Mouse (Mus musculus) MEL (cell line): ENCODE results near the gene Mylpf. TPM values are rescaled to one million over a fixed set of nuclear protein-coding genes. Genes with fewer than 3 reads are reported as not detected.
"Not testable (repeated sequence)": the region's sequence is repeated elsewhere in the genome, so short reads cannot be mapped to it uniquely, and the experiment has no call there.

Experiments
- DNase-seq: peaks from one replicate; pipeline ENCODE4 v3.0.0; 2011; ENCODE audit warnings: low read depth, low spot score
- H3K27ac ChIP-seq: 2 replicates; pipeline ENCODE4 v1.5.1; 2012; ENCODE audit warnings: low read depth, mild to moderate bottlenecking, control low read depth, low read length, moderate library complexity; ENCODE audit not compliant: control insufficient read depth
- H3K27me3 ChIP-seq, 2 experiments: fragments of 150-350 bp in 1 of 2; sonication (generic) in 1 of 2; 2 replicates each; pipeline ENCODE4 v1.6.1; 2012; ENCODE audit warnings: low read length in 2 of 2, mild to moderate bottlenecking in 2 of 2, improper control_type of control experiment in 1 of 2, moderate library complexity in 1 of 2; ENCODE audit not compliant: insufficient read depth in 2 of 2, control insufficient read depth in 1 of 2
- H3K36me3 ChIP-seq, 2 experiments: 2 replicates each; pipeline ENCODE4 v1.6.1; 2012 to 2014; ENCODE audit warnings: low read length in 2 of 2, improper control_type of control experiment in 1 of 2, inconsistent platforms in 1 of 2, mild to moderate bottlenecking in 1 of 2; ENCODE audit not compliant: insufficient read depth in 2 of 2, control insufficient read depth in 1 of 2
- H3K4me1 ChIP-seq, 2 experiments: fragments of 150-350 bp in 1 of 2; sonication (generic) in 1 of 2; 2 replicates each; pipeline ENCODE4 v1.6.1; 2012; ENCODE audit warnings: low read length in 2 of 2, improper control_type of control experiment in 1 of 2, mild to moderate bottlenecking in 1 of 2; ENCODE audit not compliant: insufficient read depth in 2 of 2, control insufficient read depth in 1 of 2
- H3K4me3 ChIP-seq, 2 experiments: fragments of 150-350 bp in 1 of 2; sonication (generic) in 1 of 2; 2 replicates each; pipeline ENCODE4 v1.5.1; 2012; ENCODE audit warnings: low read depth in 2 of 2, low read length in 2 of 2, mild to moderate bottlenecking in 2 of 2, moderate library complexity in 2 of 2, control low read depth in 1 of 2, improper control_type of control experiment in 1 of 2; ENCODE audit not compliant: control insufficient read depth in 1 of 2, insufficient read depth in 1 of 2
- H3K79me2 ChIP-seq: 2 replicates; pipeline ENCODE4 v1.6.1; 2012; ENCODE audit warnings: mild to moderate bottlenecking, low read length, moderate library complexity; ENCODE audit not compliant: control insufficient read depth, poor library complexity, insufficient read depth
- H3K9ac ChIP-seq: 2 replicates; pipeline ENCODE4 v1.6.1; 2012; ENCODE audit warnings: low read depth, mild to moderate bottlenecking, control low read depth, low read length, moderate library complexity; ENCODE audit not compliant: control insufficient read depth, poor library complexity, severe bottlenecking
- H3K9me3 ChIP-seq: fragments of 150-350 bp; sonication (generic); replicated peaks from 2 replicates; pipeline ENCODE4 v1.6.1; 2012; ENCODE audit warnings: mild to moderate bottlenecking, low read length, improper control_type of control experiment, moderate library complexity; ENCODE audit not compliant: insufficient read depth
- BHLHE40 ChIP-seq: IDR thresholded peaks from 2 replicates; pipeline ENCODE4 v1.6.1; 2012; ENCODE audit warnings: low read depth, mild to moderate bottlenecking, inconsistent platforms, low read length, improper control_type of control experiment, borderline replicate concordance
- CHD1 ChIP-seq: IDR thresholded peaks from 2 replicates; pipeline ENCODE4 v1.6.1; 2012; ENCODE audit warnings: low read depth, mild to moderate bottlenecking, inconsistent platforms, low read length, improper control_type of control experiment
- CTCF ChIP-seq, 3 experiments: IDR thresholded peaks in 2 of 3; conservative IDR thresholded peaks in 1 of 3; 2 replicates each; pipeline ENCODE4 v1.5.1; 2011 to 2012; ENCODE audit warnings: low read length in 3 of 3, low read depth in 2 of 3, mild to moderate bottlenecking in 2 of 3, improper control_type of control experiment in 1 of 3, inconsistent platforms in 1 of 3, mixed read lengths in 1 of 3, moderate library complexity in 1 of 3; ENCODE audit not compliant: control insufficient read depth in 1 of 3, insufficient read depth in 1 of 3, poor library complexity in 1 of 3, severe bottlenecking in 1 of 3
- E2F4 ChIP-seq: IDR thresholded peaks from 2 replicates; pipeline ENCODE4 v1.6.1; 2011; ENCODE audit warnings: low read depth, low read length, improper control_type of control experiment, borderline replicate concordance
- ELF1 ChIP-seq: IDR thresholded peaks from 2 replicates; pipeline ENCODE4 v1.6.1; 2014; ENCODE audit warnings: low read depth, mild to moderate bottlenecking, inconsistent platforms, low read length, improper control_type of control experiment, moderate library complexity
- EP300 ChIP-seq, 2 experiments: IDR thresholded peaks; 2 replicates each; pipeline ENCODE4 v1.6.1; 2011; ENCODE audit warnings: improper control_type of control experiment in 2 of 2, low read length in 2 of 2, low read depth in 1 of 2, mild to moderate bottlenecking in 1 of 2
- ETS1 ChIP-seq: IDR thresholded peaks from 2 replicates; pipeline ENCODE4 v1.6.1; 2012; ENCODE audit warnings: low read depth, mild to moderate bottlenecking, inconsistent platforms, low read length, improper control_type of control experiment, moderate library complexity
- GATA1 ChIP-seq: IDR thresholded peaks from 2 replicates; pipeline ENCODE4 v1.6.1; 2011; ENCODE audit warnings: low read depth, low read length, improper control_type of control experiment
- HCFC1 ChIP-seq: IDR thresholded peaks from 2 replicates; pipeline ENCODE4 v1.6.1; 2012; ENCODE audit warnings: low read depth, mild to moderate bottlenecking, inconsistent platforms, low read length, improper control_type of control experiment, moderate library complexity
- JUND ChIP-seq: IDR thresholded peaks from 2 replicates; pipeline ENCODE4 v1.6.1; 2011; ENCODE audit warnings: low read depth, mild to moderate bottlenecking, improper control_type of control experiment, low read length
- KAT2A ChIP-seq: conservative IDR thresholded peaks from 2 replicates; pipeline ENCODE4 v1.6.1; 2012; ENCODE audit warnings: low read depth, low read length, improper control_type of control experiment, inconsistent platforms
- MAX ChIP-seq: IDR thresholded peaks from 2 replicates; pipeline ENCODE4 v1.6.1; 2011; ENCODE audit warnings: low read length, improper control_type of control experiment
- MEF2A ChIP-seq: IDR thresholded peaks from 2 replicates; pipeline ENCODE4 v1.6.1; 2014; ENCODE audit warnings: low read depth, mild to moderate bottlenecking, inconsistent platforms, low read length, improper control_type of control experiment; ENCODE audit not compliant: poor library complexity, insufficient replicate concordance, severe bottlenecking; ENCODE audit errors: extremely low read depth
- MXI1 ChIP-seq: IDR thresholded peaks from 2 replicates; pipeline ENCODE4 v1.6.1; 2011; ENCODE audit warnings: mild to moderate bottlenecking, low read depth, low read length, improper control_type of control experiment
- MYB ChIP-seq: IDR thresholded peaks from 2 replicates; pipeline ENCODE4 v1.6.1; 2011; ENCODE audit warnings: mild to moderate bottlenecking, low read depth, low read length, improper control_type of control experiment
- MYC ChIP-seq: IDR thresholded peaks from 2 replicates; pipeline ENCODE4 v1.6.1; 2011; ENCODE audit warnings: low read depth, mild to moderate bottlenecking, low read length, improper control_type of control experiment, moderate library complexity
- NELFE ChIP-seq: IDR thresholded peaks from 2 replicates; pipeline ENCODE4 v1.6.1; 2011; ENCODE audit warnings: low read depth, low read length, improper control_type of control experiment
- NRF1 ChIP-seq: IDR thresholded peaks from 2 replicates; pipeline ENCODE4 v1.6.1; 2014; ENCODE audit warnings: low read depth, mild to moderate bottlenecking, inconsistent platforms, low read length, improper control_type of control experiment, moderate library complexity; ENCODE audit not compliant: poor library complexity, insufficient read depth, severe bottlenecking
- POLR2A ChIP-seq, 2 experiments: IDR thresholded peaks; 2 replicates each; pipeline ENCODE4 v1.6.1; 2011 to 2012; ENCODE audit warnings: low read length in 2 of 2, mild to moderate bottlenecking in 2 of 2, control low read depth in 1 of 2, improper control_type of control experiment in 1 of 2, low read depth in 1 of 2, moderate library complexity in 1 of 2; ENCODE audit not compliant: control insufficient read depth in 1 of 2, insufficient read depth in 1 of 2, poor library complexity in 1 of 2
- RAD21 ChIP-seq: IDR thresholded peaks from 2 replicates; pipeline ENCODE4 v1.6.1; 2011; ENCODE audit warnings: mild to moderate bottlenecking, low read depth, low read length, improper control_type of control experiment
- RCOR1 ChIP-seq: IDR thresholded peaks from 2 replicates; pipeline ENCODE4 v1.6.1; 2012; ENCODE audit warnings: low read depth, mild to moderate bottlenecking, inconsistent platforms, low read length, improper control_type of control experiment
- SMC3 ChIP-seq: IDR thresholded peaks from 2 replicates; pipeline ENCODE4 v1.6.1; 2011; ENCODE audit warnings: low read depth, low read length, improper control_type of control experiment
- TAL1 ChIP-seq: IDR thresholded peaks from 2 replicates; pipeline ENCODE4 v1.6.1; 2012; ENCODE audit warnings: mild to moderate bottlenecking, inconsistent platforms, low read length, moderate library complexity, mixed read lengths
- TBP ChIP-seq: IDR thresholded peaks from 2 replicates; pipeline ENCODE4 v1.8.0; 2011; ENCODE audit warnings: low read depth, low read length, improper control_type of control experiment
- UBTF ChIP-seq: IDR thresholded peaks from 2 replicates; pipeline ENCODE4 v1.6.1; 2012; ENCODE audit warnings: low read depth, mild to moderate bottlenecking, inconsistent platforms, low read length, improper control_type of control experiment, moderate library complexity, borderline replicate concordance; ENCODE audit not compliant: insufficient read depth
- USF1 ChIP-seq: IDR thresholded peaks from 2 replicates; pipeline ENCODE4 v1.6.1; 2014; ENCODE audit warnings: low read depth, mild to moderate bottlenecking, inconsistent platforms, low read length, improper control_type of control experiment, moderate library complexity
- USF2 ChIP-seq, 2 experiments: IDR thresholded peaks; 2 replicates each; pipeline ENCODE4 v1.6.1; 2011 to 2012; ENCODE audit warnings: improper control_type of control experiment in 2 of 2, low read length in 2 of 2, borderline replicate concordance in 1 of 2, inconsistent platforms in 1 of 2, low read depth in 1 of 2, mild to moderate bottlenecking in 1 of 2; ENCODE audit not compliant: insufficient read depth in 1 of 2
- ZKSCAN1 ChIP-seq: IDR thresholded peaks from 2 replicates; pipeline ENCODE4 v1.6.1; 2012; ENCODE audit warnings: low read depth, mild to moderate bottlenecking, inconsistent platforms, low read length, improper control_type of control experiment, moderate library complexity
- ZNF384 ChIP-seq: IDR thresholded peaks from 2 replicates; pipeline ENCODE4 v1.6.1; 2012; ENCODE audit warnings: low read depth, mild to moderate bottlenecking, inconsistent platforms, low read length, improper control_type of control experiment
- polyA plus RNA-seq, 2 experiments: library from polyadenylated mRNA; stranded (reverse) in 1 of 2; unstranded in 1 of 2; fragments of >175 nt in 1 of 2; fragments of >200 nt in 1 of 2; gene quantifications; 2 replicates each; pipeline versions ENCODE4 v1.2.1 to v1.2.4; 2012; ENCODE audit warnings: low replicate concordance in 2 of 2, low read depth in 1 of 2; ENCODE audit not compliant: insufficient read length in 2 of 2, insufficient read depth in 1 of 2, missing spikeins in 1 of 2
- total RNA-seq: library from RNA; depleted of rRNA; stranded (reverse); fragments of 300-350 nt; gene quantifications from 2 replicates; pipeline ENCODE4 v1.2.3, GENCODE M21; 2012

Gene Mylpf
- total and polyA plus RNA-seq, 3 experiments, result 9.1 to 11.2 TPM; not detected in 1

GRCm38 (mm10) chr7:127181724-127182123 is 27.0 kb upstream of the Mylpf start:
- peak overlapping the region; percentile 92; the same call in 1 of the 2 replicates for H3K27ac ChIP-seq
- peaks cover 0 to 53% of the 10 kb centered on the region in 2 experiments; a peak in 2 of 4 replicates for H3K36me3 ChIP-seq
- DNase-seq, result peak; percentile 75
- H3K9ac ChIP-seq, H3K4me3 ChIP-seq, H3K27me3 ChIP-seq, H3K9me3 ChIP-seq, H3K79me2 ChIP-seq: not testable (repeated sequence)
- peaks cover 36 to 51% of the 10 kb centered on the region in 2 experiments for H3K4me1 ChIP-seq
- TF ChIP-seq MXI1 (peak; percentile 94), MYC (peak; percentile 61), RAD21 (peak; percentile 40), SMC3 (peak; percentile 36), USF1 (peak; percentile 42; the same call in 1 of the 2 replicates), MAX (peak; percentile 46), CTCF (IDR thresholded peaks at IDR 0.05 in 2 of 3, conservative IDR thresholded peaks at IDR 0.05 in 1 of 3; ENCODE audit: control insufficient read depth in 1 of 3, insufficient read depth in 1 of 3, low read depth in 2 of 3, low read length in 3 of 3, poor library complexity in 1 of 3, severe bottlenecking in 1 of 3) (peak; percentile 24 to 50 (median 39); a peak in 5 of 6 replicates)

DNA sequence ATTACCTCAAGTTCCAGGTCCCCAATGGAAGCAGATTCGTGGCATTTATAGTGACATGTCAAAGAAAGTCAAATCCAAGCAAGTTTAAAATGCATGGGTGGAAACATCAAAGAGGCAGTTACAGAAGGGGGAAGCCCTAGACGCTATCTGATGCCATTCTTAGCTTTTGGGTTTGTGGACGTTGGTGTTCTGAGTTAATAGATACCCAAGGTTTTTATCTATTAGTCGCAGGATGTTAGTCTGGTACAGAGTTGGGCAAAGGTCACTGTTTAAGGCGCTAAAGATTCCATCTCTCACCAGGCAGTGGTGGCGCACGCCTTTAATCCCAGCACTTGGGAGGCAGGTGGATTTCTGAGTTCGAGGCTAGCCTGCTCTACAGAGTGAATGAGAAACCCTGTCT is 25.3 kb upstream of the Mylpf start:
- Histone ChIP-seq H3K9me3 (no peaks in the 10 kb centered on the region), H3K4me3 (no peak overlapping the region), H3K79me2 (no peaks in the 10 kb centered on the region; the same call in 1 of the 2 replicates), H3K9ac (peak overlapping the region; percentile 58), H3K27me3 (no peaks in the 10 kb centered on the region), H3K36me3 (peaks cover 0 to 50% of the 10 kb centered on the region in 2 experiments; a peak in 2 of 4 replicates), H3K4me1 (peaks cover 36 to 45% of the 10 kb centered on the region in 2 experiments), H3K27ac (peak overlapping the region; percentile 92)
- DNase-seq, result peak; percentile 91
- TF ChIP-seq MEF2A, result peak; percentile 87; the same call in 1 of the 2 replicates
- peak; percentile 92 for TF ChIP-seq TAL1
- TF ChIP-seq NRF1, result no peak
- TF ChIP-seq RCOR1, result peak; percentile 96
- TF ChIP-seq ZNF384, result no peak
- TF ChIP-seq UBTF, result no peak
- no peak for TF ChIP-seq USF1
- TF ChIP-seq USF2 (IDR thresholded peaks at IDR 0.05; ENCODE audit: borderline replicate concordance in 1 of 2, insufficient read depth in 1 of 2, low read depth in 1 of 2, low read length in 2 of 2), result no peak
- peak; percentile 99 for TF ChIP-seq EP300 (IDR thresholded peaks at IDR 0.05; ENCODE audit: low read depth in 1 of 2, low read length in 2 of 2)
- no peak for TF ChIP-seq CTCF (IDR thresholded peaks at IDR 0.05 in 2 of 3, conservative IDR thresholded peaks at IDR 0.05 in 1 of 3; ENCODE audit: control insufficient read depth in 1 of 3, insufficient read depth in 1 of 3, low read depth in 2 of 3, low read length in 3 of 3, poor library complexity in 1 of 3, severe bottlenecking in 1 of 3)
- TF ChIP-seq CHD1, result no peak
- peak; percentile 73 for TF ChIP-seq BHLHE40
- no peak for TF ChIP-seq POLR2A (IDR thresholded peaks at IDR 0.05; ENCODE audit: control insufficient read depth in 1 of 2, insufficient read depth in 1 of 2, low read depth in 1 of 2, low read length in 2 of 2, poor library complexity in 1 of 2)
- TF ChIP-seq ETS1, result peak; percentile 96
- peak; percentile 69 for TF ChIP-seq MYC
- peak; percentile 39 for TF ChIP-seq KAT2A
- no peak for TF ChIP-seq RAD21
- peak; percentile 41; the same call in 1 of the 2 replicates for TF ChIP-seq MXI1
- no peak; the same call in 1 of the 2 replicates for TF ChIP-seq JUND
- TF ChIP-seq TBP, result peak; percentile 78
- TF ChIP-seq MYB, result peak; percentile 99
- TF ChIP-seq ZKSCAN1, result no peak
- TF ChIP-seq HCFC1, result 0 out of 2 replicates have a peak, but pooled peaks have one; percentile 16
- peak; percentile 99 for TF ChIP-seq GATA1
- TF ChIP-seq E2F4, result no peak
- no peak for TF ChIP-seq SMC3
- TF ChIP-seq ELF1, result no peak
- no peak for TF ChIP-seq NELFE
